Mouse (Mus musculus) frontal cortex, adult (tissue): ENCODE measurements at regions not wholly inside any gene's neighbourhood (a gene's known extent, or its start where the extent isn't known, plus 50 kb on each side); places are given as distances from the start of the nearest gene placed in this dataset.

ENCODE experiments used
- ATAC-seq: cut with Nextera tagmentation; 2 replicates; pipeline ENCODE4 v1.9.2; 2017; ENCODE audit warnings: mild to moderate bottlenecking, moderate library complexity, mixed read lengths; ENCODE audit not compliant: low TSS enrichment

DNA sequence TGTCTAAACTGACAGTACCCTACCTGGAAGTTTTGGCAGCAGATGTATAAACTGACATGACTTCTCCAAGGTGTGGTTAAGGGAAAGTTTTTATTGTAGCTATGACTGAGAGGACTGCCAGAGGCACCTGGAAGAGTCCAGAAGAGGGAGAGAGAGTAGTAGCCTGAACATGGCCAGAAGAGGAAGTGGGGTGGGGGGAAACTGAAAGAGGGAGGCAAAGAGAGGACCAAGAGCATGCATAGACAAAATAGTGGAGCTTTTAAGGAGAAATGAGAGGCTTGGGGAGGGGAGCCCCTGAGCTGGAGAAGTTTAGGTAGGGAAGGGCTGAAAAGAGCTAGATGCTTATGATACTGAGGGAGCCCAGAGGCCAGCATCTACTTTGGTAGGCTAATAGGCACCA is 255.2 kb upstream of the Id2 start:
- ATAC-seq, result no peak

DNA sequence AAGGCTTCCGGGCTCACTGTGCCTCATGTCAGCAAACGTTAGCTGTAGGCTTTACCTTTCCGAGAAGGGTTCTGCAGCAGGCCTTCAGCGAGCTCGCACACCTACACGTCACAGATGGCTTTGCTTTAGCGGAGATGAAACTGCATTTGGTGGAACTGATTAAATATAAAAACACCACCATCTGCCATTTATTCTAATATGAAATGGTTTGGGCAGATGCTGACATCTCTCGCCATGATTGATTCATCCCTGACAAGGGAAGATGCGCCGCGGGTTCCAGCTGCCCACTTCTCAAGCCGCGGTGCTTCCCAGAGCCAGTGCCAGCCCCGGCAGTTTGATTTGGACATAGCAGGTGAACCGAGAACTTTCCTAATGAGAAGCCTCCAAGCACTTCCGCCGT is 247.4 kb upstream of the Id2 start:
- peak; percentile 64; the same call in 1 of the 2 replicates for ATAC-seq

GRCm38 (mm10) chr12:25338771-25339170 is 241.8 kb upstream of the Id2 start:
- ATAC-seq, result no peak

GRCm38 (mm10) chr12:25335930-25336329 is 239.0 kb upstream of the Id2 start:
- ATAC-seq, result no peak

DNA sequence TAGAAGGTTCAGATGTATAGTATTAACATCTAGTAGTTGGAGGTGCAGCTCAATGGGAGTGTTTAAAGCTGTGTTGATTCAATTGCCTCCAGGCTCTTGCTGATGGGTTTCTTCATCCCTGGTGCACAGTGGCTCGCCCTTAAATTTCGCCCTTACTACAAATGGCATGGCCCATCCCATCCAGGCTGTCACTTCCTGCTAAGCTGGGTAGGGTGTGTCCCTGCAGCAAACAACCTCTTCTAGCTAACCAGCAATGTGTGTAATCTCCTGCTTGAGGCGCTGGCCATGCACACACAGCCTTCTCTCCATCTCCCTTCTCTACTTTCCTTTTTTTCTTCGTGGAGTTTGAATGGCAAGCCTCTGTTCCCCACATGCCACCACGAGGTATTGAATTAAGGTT is 238.1 kb upstream of the Id2 start:
- ATAC-seq, result no peak

- ATAC-seq, result no peak
Measured at GRCm38 (mm10) chr12:25332384-25333035, 235.6 kb upstream of the Id2 start.

DNA sequence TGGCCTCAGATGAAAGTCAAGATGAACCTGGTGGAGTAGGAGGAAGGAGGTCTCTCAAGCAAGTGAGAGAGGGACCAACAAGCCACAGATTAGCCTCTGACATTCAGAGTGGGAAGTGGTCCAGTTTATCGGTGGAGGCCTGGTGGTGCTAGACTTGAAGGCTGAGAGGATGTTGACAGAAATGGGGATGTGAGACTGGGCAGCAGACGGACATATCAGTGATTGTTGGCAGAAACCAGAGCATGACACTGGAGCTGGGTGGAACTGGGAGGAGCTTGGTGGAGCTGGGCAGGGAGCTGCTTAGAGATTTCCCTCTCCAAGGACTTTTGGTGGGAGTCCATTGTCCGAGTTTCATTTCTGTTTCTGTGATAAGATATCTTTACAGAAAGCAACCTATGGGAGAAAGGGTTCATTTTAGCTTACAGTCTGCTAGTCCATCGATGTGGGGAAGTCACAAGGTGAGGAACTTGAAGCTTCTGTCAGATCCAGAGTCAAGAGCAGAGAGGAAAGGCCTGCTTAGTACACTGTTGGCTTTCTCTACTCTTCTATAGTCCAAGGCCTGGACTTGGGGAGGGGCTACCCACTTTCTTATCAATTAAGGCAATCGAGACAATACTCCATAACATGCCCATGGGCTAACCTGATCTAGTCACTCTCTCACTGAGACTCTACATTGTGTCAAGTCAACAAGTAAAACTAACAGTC is 233.2 kb upstream of the Id2 start:
- no peak for ATAC-seq

DNA sequence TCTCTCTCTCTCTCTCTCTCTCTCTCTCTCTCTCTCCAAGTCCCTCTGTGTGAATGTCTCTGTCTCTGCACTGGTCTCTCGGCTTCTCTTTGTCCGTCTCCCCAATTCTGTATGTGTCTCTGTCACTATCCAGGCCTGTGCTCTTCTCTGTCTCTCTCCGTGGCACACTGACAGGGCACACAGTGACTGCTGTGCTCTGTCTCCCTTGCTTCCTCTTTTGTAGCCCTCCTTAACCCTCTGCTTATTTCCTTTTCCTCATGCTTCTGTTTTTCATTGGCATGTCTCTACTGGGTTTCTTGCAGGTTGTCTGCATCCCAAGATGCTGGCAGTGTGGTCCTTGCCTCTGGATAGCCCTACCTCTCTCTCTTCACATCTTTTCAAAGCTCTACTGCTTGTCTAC is 229.0 kb upstream of the Id2 start:
- ATAC-seq, result no peak

DNA sequence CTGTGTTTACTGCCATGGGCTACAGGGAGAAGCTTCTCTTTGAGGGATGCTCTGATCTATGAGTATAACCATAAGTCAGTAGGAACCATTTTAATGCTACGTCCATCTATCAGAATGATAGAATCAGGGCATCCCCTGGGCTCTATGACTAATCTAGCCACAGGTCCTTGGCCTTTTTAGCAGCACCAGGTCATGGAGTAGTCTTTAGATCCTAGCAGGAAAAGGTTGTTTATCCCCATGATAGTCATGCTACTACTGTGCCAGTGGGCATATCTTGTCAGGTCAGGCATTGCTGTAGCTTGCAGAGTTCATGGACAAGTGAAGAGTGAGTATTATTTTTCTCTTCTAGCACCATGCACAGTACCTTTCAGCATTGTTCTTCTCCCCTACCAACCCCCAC is 226.2 kb upstream of the Id2 start:
- ATAC-seq, result no peak

GRCm38 (mm10) chr12:25320262-25320767 is 223.4 kb upstream of the Id2 start:
- no peak for ATAC-seq

GRCm38 (mm10) chr12:25319846-25320245 is 222.9 kb upstream of the Id2 start:
- no peak for ATAC-seq

DNA sequence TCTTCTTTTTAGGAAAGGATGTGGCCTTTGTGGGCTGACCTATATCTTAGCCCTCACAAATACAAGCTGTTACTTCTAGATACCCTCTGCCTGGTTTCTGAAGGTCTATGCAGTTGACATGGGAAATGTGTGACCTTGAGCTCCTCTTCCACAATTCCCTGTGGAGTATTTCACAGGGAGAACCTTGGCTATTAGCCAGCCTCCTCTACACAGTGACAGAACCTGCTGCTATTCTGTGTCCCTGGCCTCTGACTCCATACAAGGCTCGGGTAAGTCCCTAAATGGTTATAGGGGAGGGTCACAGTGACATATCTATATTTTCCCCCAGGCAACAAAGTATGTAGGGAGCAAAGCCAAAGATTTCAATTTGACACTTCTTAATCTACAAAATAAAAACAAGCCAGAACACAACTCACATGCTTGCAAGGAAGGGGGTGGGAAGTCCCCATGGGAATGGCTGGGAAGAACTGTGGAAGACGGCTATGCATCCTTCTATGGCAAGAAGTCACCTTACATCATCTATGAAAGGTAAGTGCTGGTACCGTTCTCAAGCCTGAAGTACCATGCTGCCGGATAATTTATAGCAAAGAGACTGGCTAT is 221.2 kb upstream of the Id2 start:
- no peak for ATAC-seq

- ATAC-seq, result no peak
Measured at GRCm38 (mm10) chr12:25315969-25316368, 219.0 kb upstream of the Id2 start.

GRCm38 (mm10) chr12:25313212-25313611 is 216.3 kb upstream of the Id2 start:
- ATAC-seq, result no peak

- no peak for ATAC-seq
Measured at GRCm38 (mm10) chr12:25312390-25312789, 215.4 kb upstream of the Id2 start.

DNA sequence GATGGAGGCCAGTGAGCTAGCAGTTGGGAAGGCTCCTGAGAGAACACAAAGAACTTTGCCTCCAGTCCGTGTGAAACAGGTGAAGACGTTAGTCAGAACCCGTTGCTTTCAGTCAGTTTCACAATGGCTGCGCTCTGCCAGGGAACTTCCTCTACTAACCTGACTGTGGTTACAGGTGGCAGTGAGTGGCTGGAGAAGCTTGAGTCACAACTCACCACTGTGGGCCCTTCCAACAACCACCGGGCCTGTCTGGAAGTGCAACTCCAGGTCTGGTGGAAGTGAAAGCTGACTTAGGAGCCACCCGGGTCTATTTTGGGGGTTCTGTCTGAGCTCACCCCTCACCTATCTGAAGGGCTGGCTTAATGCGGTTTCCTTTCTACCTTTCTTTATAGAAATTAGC is 214.8 kb upstream of the Id2 start:
- no peak for ATAC-seq

GRCm38 (mm10) chr12:25310293-25310946 is 213.5 kb upstream of the Id2 start:
- peak; percentile 41; the same call in 1 of the 2 replicates for ATAC-seq

DNA sequence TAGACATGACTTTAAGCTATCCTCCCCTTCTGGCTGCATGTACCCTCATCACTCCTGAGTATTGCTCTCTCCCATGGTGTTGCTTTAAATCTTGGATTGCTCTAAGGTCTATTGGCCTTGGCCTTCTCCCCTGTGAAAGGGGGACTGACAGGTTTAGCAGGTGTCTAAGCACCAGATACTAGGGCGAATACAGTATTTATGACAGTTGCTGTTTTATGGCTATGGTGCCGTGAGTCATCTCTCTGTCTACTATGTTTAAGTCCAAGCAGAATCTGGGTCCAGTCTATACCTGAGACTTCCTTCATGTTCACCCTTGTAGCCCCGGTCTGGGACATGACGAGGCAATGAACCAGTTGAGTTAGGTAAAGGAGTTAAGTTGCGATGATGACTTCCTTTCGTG is 212.3 kb upstream of the Id2 start:
- no peak for ATAC-seq

- no peak for ATAC-seq
Measured at GRCm38 (mm10) chr12:25305764-25306653, 209.1 kb upstream of the Id2 start.

GRCm38 (mm10) chr12:25304820-25305511 is 208.0 kb upstream of the Id2 start:
- ATAC-seq, result no peak

GRCm38 (mm10) chr12:25303500-25304050 is 206.6 kb upstream of the Id2 start:
- no peak for ATAC-seq
